Mouse (Mus musculus) heart, embryonic 14.5 days (tissue): ENCODE measurements around the gene Snap25. TPM values are rescaled to one million over a fixed set of nuclear protein-coding genes. Genes with fewer than 3 reads are reported as not detected.

ENCODE experiments used
- ATAC-seq: fragments of 200-750 bp; cut with Nextera tagmentation; 2 replicates; pipeline ENCODE4 v1.8.0; 2017; ENCODE audit warnings: low read depth, moderate TSS enrichment; ENCODE audit not compliant: insufficient number of reproducible peaks, insufficient read depth, low FRiP score
- H3K27ac ChIP-seq, 2 experiments: fragments of 200-500 bp in 1 of 2; fragments of 300-500 bp in 1 of 2; sonication (generic) in 1 of 2; replicated peaks in 1 of 2; 2 replicates each; pipeline ENCODE4 v1.5.1; 2012 to 2014; ENCODE audit warnings: low read depth in 2 of 2, low read length in 2 of 2, control low read depth in 1 of 2, mild to moderate bottlenecking in 1 of 2, mixed read lengths in 1 of 2; ENCODE audit not compliant: control insufficient read depth in 1 of 2, insufficient read depth in 1 of 2
- H3K27me3 ChIP-seq: fragments of 300-500 bp; sonication (generic); 2 replicates; pipeline ENCODE4 v1.6.1; 2014; ENCODE audit warnings: mild to moderate bottlenecking, low read length, control low read depth; ENCODE audit not compliant: control insufficient read depth, insufficient read depth
- H3K36me3 ChIP-seq: fragments of 300-500 bp; sonication (generic); 2 replicates; pipeline ENCODE4 v1.6.1; 2014; ENCODE audit warnings: mild to moderate bottlenecking, control low read depth, low read length, mixed read lengths; ENCODE audit not compliant: control insufficient read depth, insufficient read depth
- H3K4me1 ChIP-seq, 2 experiments: fragments of 200-500 bp in 1 of 2; fragments of 300-500 bp in 1 of 2; sonication (generic) in 1 of 2; 2 replicates each; pipeline ENCODE4 v1.6.1; 2012 to 2014; ENCODE audit warnings: low read length in 2 of 2, control low read depth in 1 of 2, mixed read lengths in 1 of 2; ENCODE audit not compliant: control insufficient read depth in 2 of 2, insufficient read depth in 2 of 2
- H3K4me2 ChIP-seq: fragments of 300-500 bp; sonication (generic); 2 replicates; pipeline ENCODE4 v1.6.1; 2014; ENCODE audit warnings: mild to moderate bottlenecking, low read length
- H3K4me3 ChIP-seq, 2 experiments: fragments of 200-500 bp in 1 of 2; fragments of 300-500 bp in 1 of 2; sonication (generic) in 1 of 2; 2 replicates each; pipeline ENCODE4 v1.5.1; 2012 to 2014; ENCODE audit warnings: low read length in 2 of 2, mild to moderate bottlenecking in 2 of 2, control low read depth in 1 of 2, low read depth in 1 of 2, moderate library complexity in 1 of 2; ENCODE audit not compliant: control insufficient read depth in 1 of 2, insufficient read depth in 1 of 2
- H3K9ac ChIP-seq: fragments of 300-500 bp; sonication (generic); 2 replicates; pipeline ENCODE4 v1.6.1; 2014; ENCODE audit warnings: mild to moderate bottlenecking, low read length
- H3K9me3 ChIP-seq: fragments of 300-500 bp; sonication (generic); 2 replicates; pipeline ENCODE4 v1.6.1; 2016; ENCODE audit warnings: low read length, control low read depth; ENCODE audit not compliant: control insufficient read depth
- WGBS: fragments of 180-500 bp; shearing (Covaris S2); extraction: QIAGEN DNeasy Blood & Tissue Kit; methylation state at CpG from one replicate; pipeline ENCODE4 v1.1.7; 2014; 5-methylcytosine and 5-hydroxymethylcytosine counted together
- polyA plus RNA-seq: library from polyadenylated mRNA; unstranded; fragments of >200 nt; fragmentation: Nextera tagmentation; extraction: Ambion mirVana; gene quantifications from 2 replicates; pipeline ENCODE4 v1.2.1, GENCODE M21; 2014

Snap25 gene
- polyA plus RNA-seq, 1 experiment from 2014 or later = 1.4 TPM

DNA sequence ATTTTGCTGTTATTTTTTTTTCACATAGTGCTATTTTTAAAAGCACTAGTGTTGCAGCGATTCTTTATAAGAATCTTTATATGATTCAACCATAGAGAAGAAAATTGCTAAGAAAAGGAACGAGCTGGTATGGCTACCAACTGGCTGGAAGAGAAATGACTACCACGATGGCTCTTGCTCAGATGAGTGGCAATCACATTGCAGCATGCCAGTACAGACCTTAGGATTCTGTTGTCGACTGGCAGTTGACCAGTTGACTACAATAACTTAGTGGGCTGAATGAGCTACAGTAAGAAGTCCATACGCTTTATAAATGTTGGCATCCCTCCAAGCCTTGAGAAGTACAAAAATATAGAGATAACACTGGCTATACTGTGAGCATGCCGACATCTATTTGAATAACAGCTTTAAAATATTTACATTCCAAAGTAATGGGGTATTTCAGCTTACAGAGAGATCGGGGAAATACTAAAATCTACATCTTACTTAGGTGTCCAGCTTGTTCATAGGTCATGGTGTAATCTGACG lies 36.3 kb upstream of the Snap25 start:
- no peak overlapping the region for H3K27ac ChIP-seq
- H3K9ac ChIP-seq = no peak overlapping the region
- H3K4me1 ChIP-seq = peaks cover 11 to 33% of the 10 kb centered on the region in 2 experiments
- WGBS = 49% methylated on average over 8 of the region's 8 CpGs
- no peak overlapping the region for H3K4me2 ChIP-seq
- H3K9me3 ChIP-seq = no peaks in the 10 kb centered on the region
- H3K4me3 ChIP-seq = no peak overlapping the region
- no peaks in the 10 kb centered on the region for H3K27me3 ChIP-seq
- ATAC-seq = no peak
- H3K36me3 ChIP-seq = no peaks in the 10 kb centered on the region

DNA sequence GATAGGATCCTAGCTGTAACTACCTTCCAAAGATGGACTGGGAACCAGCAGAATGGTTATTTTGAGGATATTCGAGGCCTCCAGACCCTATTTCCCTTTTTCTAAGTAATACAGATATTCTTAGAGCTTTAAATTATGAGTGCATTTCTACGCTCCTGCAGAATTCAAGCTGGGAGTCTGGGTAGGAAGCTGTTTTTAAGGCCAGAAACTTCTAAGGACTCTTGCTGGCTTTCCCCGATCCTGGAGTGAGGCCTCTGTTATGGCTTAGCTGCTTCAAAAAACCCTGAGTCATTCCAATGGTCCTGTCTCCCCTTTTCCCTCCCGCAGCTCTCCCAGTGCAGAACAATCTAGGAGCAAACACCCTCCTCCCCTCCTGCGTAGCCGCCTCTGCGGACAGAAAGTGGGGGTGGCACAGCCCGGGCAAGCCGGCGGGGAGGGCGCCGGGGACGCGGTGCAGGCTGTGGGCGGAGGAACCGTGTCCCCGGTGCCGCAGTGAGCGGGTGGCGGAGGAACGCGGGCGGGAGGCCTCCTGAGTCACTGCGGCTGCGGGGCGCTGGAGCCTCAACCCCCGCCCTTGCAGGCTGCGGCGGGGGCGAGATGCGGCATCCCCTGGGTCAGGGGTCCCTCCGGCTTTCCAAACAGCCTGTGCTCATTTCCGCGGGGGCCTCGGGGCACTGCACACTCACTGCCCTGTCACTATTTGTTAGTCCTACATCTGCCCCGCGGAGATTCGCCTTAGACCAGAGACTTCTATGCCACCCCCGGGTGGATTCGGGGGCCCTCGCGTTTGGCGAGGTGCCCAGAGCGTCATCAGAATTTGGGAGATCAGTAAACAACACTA lies 34.7 kb upstream of the Snap25 start:
- Histone ChIP-seq H3K9me3 (no peaks in the 10 kb centered on the region), H3K4me3 (peak overlapping the region; percentile 56 to 61), H3K36me3 (no peaks in the 10 kb centered on the region), H3K4me2 (peak overlapping the region; percentile 83), H3K27ac (peak overlapping the region; percentile 84 to 87), H3K9ac (peak overlapping the region; percentile 77), H3K27me3 (no peaks in the 10 kb centered on the region), H3K4me1 (peaks cover 19 to 43% of the 10 kb centered on the region in 2 experiments)
- whole genome bisulfite sequencing = 3% methylated on average over 43 of the region's 44 CpGs
- peak; percentile 76 for ATAC-seq

DNA sequence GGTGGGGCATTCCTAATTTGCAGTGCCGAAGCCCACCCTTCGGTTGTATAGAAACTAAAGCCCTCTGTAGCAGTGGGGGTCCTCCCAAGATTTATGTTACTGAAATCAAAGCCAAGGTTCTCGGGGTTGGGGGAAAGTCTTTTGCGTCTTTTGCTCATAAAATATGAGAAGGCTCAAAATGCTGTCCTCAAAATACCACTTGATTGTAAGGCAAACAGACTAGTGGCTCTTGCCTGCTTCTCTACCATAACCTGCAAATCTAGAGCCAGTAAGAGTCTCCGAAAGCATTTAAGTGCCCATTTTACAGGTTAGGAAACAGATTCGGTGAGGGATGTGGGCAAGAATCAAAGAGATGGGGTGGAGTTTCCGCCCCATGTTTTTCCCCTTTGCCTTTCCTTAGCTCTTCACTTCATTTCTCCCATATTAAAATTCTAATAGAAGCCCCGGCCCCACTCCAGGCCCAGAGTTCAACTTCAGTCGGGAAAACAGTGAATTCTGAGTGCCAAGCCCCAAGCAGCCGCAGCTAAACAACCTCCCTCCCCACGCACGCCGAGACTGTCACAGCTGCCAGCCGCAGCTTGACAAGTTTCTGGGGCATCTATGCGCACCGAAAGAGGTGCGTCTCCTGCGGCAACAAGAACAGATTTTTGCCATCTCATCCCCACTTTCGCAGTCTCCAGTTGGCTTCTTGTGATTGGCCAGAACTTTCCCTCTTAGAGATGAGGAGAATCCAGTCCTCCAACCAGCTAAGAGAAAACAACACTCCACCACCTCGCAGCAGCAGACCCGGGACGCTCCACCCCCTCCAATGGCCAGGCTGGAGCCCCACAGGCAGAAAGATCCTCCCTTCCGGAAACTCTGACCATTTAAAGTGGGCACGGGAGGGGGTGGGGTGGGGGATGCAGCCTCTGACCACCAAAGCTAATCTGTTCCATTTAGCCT lies 33.7 kb upstream of the Snap25 start:
- H3K4me1 ChIP-seq = peaks cover 19 to 43% of the 10 kb centered on the region in 2 experiments
- no peaks in the 10 kb centered on the region for H3K9me3 ChIP-seq
- peak overlapping the region; percentile 84 to 87 for H3K27ac ChIP-seq
- H3K4me2 ChIP-seq = peak overlapping the region; percentile 83
- peak; percentile 84 for ATAC-seq
- H3K9ac ChIP-seq = peak overlapping the region; percentile 77
- no peaks in the 10 kb centered on the region for H3K27me3 ChIP-seq
- H3K4me3 ChIP-seq = peak overlapping the region; percentile 56 to 61
- no peaks in the 10 kb centered on the region for H3K36me3 ChIP-seq
- 2% methylated on average over 24 of the region's 24 CpGs for WGBS

DNA sequence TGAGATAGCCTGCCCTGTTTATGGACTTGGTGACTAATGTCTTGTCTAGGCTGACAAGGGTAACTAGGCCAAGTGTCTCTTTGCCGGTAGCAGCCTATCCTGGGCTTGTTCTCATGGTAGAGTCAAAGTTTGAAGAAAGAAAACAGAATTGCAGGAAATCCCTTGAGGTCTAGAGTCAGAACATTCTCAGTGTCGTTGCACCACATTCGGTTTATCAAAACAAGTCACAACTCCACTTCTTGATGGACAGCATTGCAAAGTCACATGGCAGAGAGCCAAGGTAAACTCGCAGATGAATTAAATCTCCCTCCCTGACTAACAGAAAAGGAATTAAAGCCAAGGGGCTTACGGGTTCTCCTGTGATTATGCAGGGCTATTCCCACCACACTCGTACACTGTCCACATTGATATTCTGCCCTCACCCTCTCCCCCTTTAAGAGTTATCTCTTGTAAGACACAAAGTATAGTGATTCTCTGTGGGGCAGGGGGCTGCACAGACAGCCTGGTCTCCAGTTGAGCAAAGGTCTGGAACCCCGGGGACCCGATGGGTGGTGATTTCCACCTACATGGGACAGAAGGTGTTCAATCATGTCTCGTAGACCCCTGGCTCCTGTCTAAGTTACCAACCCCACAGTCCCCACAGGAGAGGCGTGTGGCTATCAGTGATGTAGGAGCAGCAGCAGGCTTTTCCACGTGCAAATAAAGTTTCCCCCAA lies 30.9 kb upstream of the Snap25 start:
- no peak overlapping the region; the same call in 1 of the 2 replicates for H3K4me2 ChIP-seq
- H3K9ac ChIP-seq = no peak overlapping the region
- no peak for ATAC-seq
- no peak overlapping the region for H3K4me3 ChIP-seq
- 45% methylated on average over 11 of the region's 11 CpGs for WGBS
- H3K4me1 ChIP-seq = peaks cover 19 to 49% of the 10 kb centered on the region in 2 experiments
- H3K36me3 ChIP-seq = no peaks in the 10 kb centered on the region
- H3K27ac ChIP-seq = peak overlapping the region; percentile 2 to 50; a peak in 1 of 4 replicates
- H3K27me3 ChIP-seq = no peaks in the 10 kb centered on the region
- H3K9me3 ChIP-seq = no peaks in the 10 kb centered on the region

DNA sequence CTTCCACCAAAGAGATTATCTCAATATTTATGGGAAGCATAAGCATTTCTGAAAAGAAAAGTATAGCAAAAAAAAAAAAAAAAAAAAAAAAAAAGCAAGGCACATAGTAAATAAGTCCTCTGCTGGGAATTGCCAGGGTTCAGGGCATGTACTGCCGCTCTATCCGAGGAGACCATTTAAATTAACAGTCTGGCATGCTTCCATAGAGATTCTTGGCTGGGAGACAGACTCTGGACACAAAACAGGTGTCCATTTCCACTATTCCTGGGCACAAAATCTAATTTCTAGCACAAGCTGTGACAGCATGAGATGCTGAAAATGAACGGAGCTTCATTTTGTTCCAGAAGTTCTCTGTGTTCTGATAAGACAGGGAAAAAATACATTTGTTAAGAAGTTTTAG lies 27.1 kb upstream of the Snap25 start:
- WGBS = 7% methylated on average over 3 of the region's 3 CpGs
- Histone ChIP-seq H3K4me3 (no peak overlapping the region), H3K27ac (peak overlapping the region in 1 of 2 experiments; percentile 70; a peak in 2 of 4 replicates), H3K9ac (no peak overlapping the region), H3K27me3 (no peaks in the 10 kb centered on the region), H3K9me3 (no peaks in the 10 kb centered on the region), H3K4me1 (peaks cover 8 to 39% of the 10 kb centered on the region in 2 experiments), H3K4me2 (no peak overlapping the region), H3K36me3 (no peaks in the 10 kb centered on the region)
- ATAC-seq = no peak

DNA sequence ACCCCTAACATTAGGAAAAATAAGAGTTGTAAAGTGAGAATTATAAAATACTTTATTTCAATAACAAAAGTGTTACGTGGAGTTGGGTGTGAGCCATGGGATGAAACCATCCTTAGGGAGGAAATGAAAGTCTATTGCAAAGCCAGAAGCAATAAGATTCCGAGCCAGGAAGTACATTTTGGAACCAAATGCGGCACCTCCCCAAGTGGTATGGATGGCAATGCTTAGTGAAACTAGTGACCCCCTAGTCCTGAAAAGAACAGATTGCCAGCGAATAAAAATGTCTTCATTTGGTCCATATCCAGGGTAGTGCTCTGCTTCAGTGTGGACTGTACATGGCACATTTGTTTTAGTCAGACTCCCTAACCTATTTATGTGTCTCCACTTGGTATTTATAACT lies 25.9 kb upstream of the Snap25 start:
- WGBS = 80% methylated on average over 4 of the region's 4 CpGs
- H3K4me1 ChIP-seq = peaks cover 8 to 45% of the 10 kb centered on the region in 2 experiments
- ATAC-seq = no peak
- no peaks in the 10 kb centered on the region for H3K9me3 ChIP-seq
- no peak overlapping the region for H3K4me3 ChIP-seq
- H3K27ac ChIP-seq = no peak overlapping the region
- H3K9ac ChIP-seq = no peak overlapping the region
- no peaks in the 10 kb centered on the region for H3K36me3 ChIP-seq
- H3K27me3 ChIP-seq = no peaks in the 10 kb centered on the region
- H3K4me2 ChIP-seq = no peak overlapping the region

DNA sequence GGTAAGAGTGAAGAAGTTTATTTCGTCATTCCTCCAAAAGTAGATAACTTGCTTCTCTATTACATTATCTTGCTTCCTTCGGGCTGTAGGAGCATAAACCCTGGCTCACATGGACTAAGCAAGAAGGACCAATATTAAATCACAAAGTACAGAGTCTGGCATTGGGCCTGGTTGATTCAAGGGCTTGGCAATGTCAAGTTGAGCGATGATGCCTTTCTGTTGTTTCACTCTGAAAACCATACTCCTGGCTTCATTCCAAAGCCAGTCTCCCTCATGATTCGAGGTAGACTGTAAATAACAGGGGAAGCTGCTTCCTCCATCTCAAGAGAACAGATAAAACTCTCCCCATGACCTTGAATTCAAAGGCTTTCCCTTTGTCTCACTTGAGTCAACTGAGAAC lies 23.8 kb upstream of the Snap25 start:
- ATAC-seq = no peak
- WGBS = 28% methylated on average over 4 of the region's 4 CpGs
- Histone ChIP-seq H3K9me3 (no peaks in the 10 kb centered on the region), H3K27me3 (no peaks in the 10 kb centered on the region), H3K27ac (peak overlapping the region in 1 of 2 experiments; percentile 42; a peak in 1 of 4 replicates), H3K4me3 (no peak overlapping the region), H3K4me1 (peaks cover 2 to 39% of the 10 kb centered on the region in 2 experiments), H3K36me3 (no peaks in the 10 kb centered on the region), H3K9ac (no peak overlapping the region), H3K4me2 (no peak overlapping the region)
